Mouse (Mus musculus) E14TG2a.4 (cell line): ENCODE data around the gene Aimp2.

Source experiments
- H3K27me3 ChIP-seq: 2 replicates; pipeline ENCODE4 v1.6.1; 2014; ENCODE audit warnings: low read length, control low read depth; ENCODE audit not compliant: insufficient read depth
- H3K36me3 ChIP-seq: 2 replicates; pipeline ENCODE4 v1.6.1; 2014; ENCODE audit warnings: low read length, control low read depth; ENCODE audit not compliant: insufficient read depth
- H3K4me1 ChIP-seq: replicated peaks from 2 replicates; pipeline ENCODE4 v1.6.1; 2014; ENCODE audit warnings: low read depth, low read length, control low read depth
- H3K4me3 ChIP-seq: replicated peaks from 2 replicates; pipeline ENCODE4 v1.5.1; 2014; ENCODE audit warnings: mild to moderate bottlenecking, low read length
- H3K9me3 ChIP-seq: 2 replicates; pipeline ENCODE4 v1.6.1; 2014; ENCODE audit warnings: low read length, control low read depth
- CTCF ChIP-seq: conservative IDR thresholded peaks from 2 replicates; pipeline ENCODE4 v1.5.1; 2014; ENCODE audit warnings: low read length
- NANOG ChIP-seq: IDR thresholded peaks from 2 replicates; pipeline ENCODE4 v1.6.1; 2014; ENCODE audit warnings: borderline replicate concordance, low read length, mixed read lengths
- POU5F1 ChIP-seq: IDR thresholded peaks from 2 replicates; pipeline ENCODE4 v1.6.1; 2014; ENCODE audit warnings: low read length, borderline replicate concordance

Gene Aimp2

GRCm38 (mm10) chr5:143909417-143910400 is at the start of gene Aimp2, which contains the start of gene Pms2:
Gene Aimp2 (minus strand): TSS chr5:143909847.
Gene Pms2 (plus strand): TSS chr5:143909964.
- peaks cover 46% of the 10 kb centered on the region for H3K4me1 ChIP-seq
- H3K4me3 ChIP-seq = peak within 1 kb of the TSS; percentile 91
- H3K9me3 ChIP-seq = no peaks in the 10 kb centered on the region
- H3K36me3 ChIP-seq = peaks cover 64% of the 10 kb centered on the region
- H3K27me3 ChIP-seq = no peaks in the 10 kb centered on the region
- TF ChIP-seq NANOG = no peak
- TF ChIP-seq POU5F1 = no peak
- no peak for TF ChIP-seq CTCF

- TF ChIP-seq NANOG (no peak), CTCF (no peak), POU5F1 (no peak)
- Histone ChIP-seq H3K27me3 (no peaks in the 10 kb centered on the region), H3K4me1 (peaks cover 4% of the 10 kb centered on the region; the same call in 1 of the 2 replicates), H3K9me3 (peaks cover 19% of the 10 kb centered on the region), H3K4me3 (no peak overlapping the region), H3K36me3 (no peaks in the 10 kb centered on the region)
These were observed 47.5 kb upstream of the Aimp2 start for GRCm38 (mm10) chr5:143957101-143957500.

GRCm38 (mm10) chr5:143950016-143950415 is 40.4 kb upstream of the Aimp2 start:
- TF ChIP-seq NANOG (no peak), POU5F1 (no peak), CTCF (no peak)
- H3K4me3 ChIP-seq = no peak overlapping the region
- H3K27me3 ChIP-seq = no peaks in the 10 kb centered on the region
- no peaks in the 10 kb centered on the region for H3K9me3 ChIP-seq
- H3K36me3 ChIP-seq = no peaks in the 10 kb centered on the region
- H3K4me1 ChIP-seq = peaks cover 19% of the 10 kb centered on the region

GRCm38 (mm10) chr5:143948361-143948760 is 38.7 kb upstream of the Aimp2 start:
- no peaks in the 10 kb centered on the region for H3K27me3 ChIP-seq
- peaks cover 19% of the 10 kb centered on the region for H3K4me1 ChIP-seq
- TF ChIP-seq CTCF = no peak
- no peak for TF ChIP-seq NANOG
- TF ChIP-seq POU5F1 = no peak
- no peak overlapping the region for H3K4me3 ChIP-seq
- no peaks in the 10 kb centered on the region for H3K9me3 ChIP-seq
- H3K36me3 ChIP-seq = no peaks in the 10 kb centered on the region

GRCm38 (mm10) chr5:143943231-143944125 is 33.8 kb upstream of the Aimp2 start:
- TF ChIP-seq NANOG (no peak), CTCF (no peak), POU5F1 (no peak)
- Histone ChIP-seq H3K4me1 (peaks cover 9% of the 10 kb centered on the region), H3K36me3 (no peaks in the 10 kb centered on the region), H3K27me3 (no peaks in the 10 kb centered on the region), H3K4me3 (no peak overlapping the region), H3K9me3 (no peaks in the 10 kb centered on the region)

- H3K27me3 ChIP-seq = no peaks in the 10 kb centered on the region
- TF ChIP-seq POU5F1 = no peak
- no peak for TF ChIP-seq NANOG
- no peak for TF ChIP-seq CTCF
These were observed 31.9 kb upstream of the Aimp2 start for GRCm38 (mm10) chr5:143941588-143941987.

GRCm38 (mm10) chr5:143936156-143936555 is 26.5 kb upstream of the Aimp2 start:
- Histone ChIP-seq H3K9me3 (no peaks in the 10 kb centered on the region), H3K27me3 (no peaks in the 10 kb centered on the region), H3K4me1 (peaks cover 28% of the 10 kb centered on the region), H3K36me3 (peaks cover 13% of the 10 kb centered on the region), H3K4me3 (no peak overlapping the region)
- TF ChIP-seq POU5F1 (no peak), NANOG (no peak), CTCF (no peak)

More at GRCm38 (mm10) chr5:143941588-143941987, 31.9 kb upstream of the Aimp2 start:
- H3K4me1 ChIP-seq = peaks cover 12% of the 10 kb centered on the region
- H3K9me3 ChIP-seq = no peaks in the 10 kb centered on the region
- no peak overlapping the region for H3K4me3 ChIP-seq
- no peaks in the 10 kb centered on the region for H3K36me3 ChIP-seq

GRCm38 (mm10) chr5:143933875-143934274 is 24.2 kb upstream of the Aimp2 start:
- peaks cover 28% of the 10 kb centered on the region for H3K4me1 ChIP-seq
- no peaks in the 10 kb centered on the region for H3K27me3 ChIP-seq
- peaks cover 36% of the 10 kb centered on the region for H3K36me3 ChIP-seq
- H3K9me3 ChIP-seq = no peaks in the 10 kb centered on the region
- TF ChIP-seq CTCF (peak; percentile 41), POU5F1 (no peak), NANOG (no peak)
- no peak overlapping the region for H3K4me3 ChIP-seq
